ENCODE assay signal across 8 mouse cellular contexts in the genomic region with DNA sequence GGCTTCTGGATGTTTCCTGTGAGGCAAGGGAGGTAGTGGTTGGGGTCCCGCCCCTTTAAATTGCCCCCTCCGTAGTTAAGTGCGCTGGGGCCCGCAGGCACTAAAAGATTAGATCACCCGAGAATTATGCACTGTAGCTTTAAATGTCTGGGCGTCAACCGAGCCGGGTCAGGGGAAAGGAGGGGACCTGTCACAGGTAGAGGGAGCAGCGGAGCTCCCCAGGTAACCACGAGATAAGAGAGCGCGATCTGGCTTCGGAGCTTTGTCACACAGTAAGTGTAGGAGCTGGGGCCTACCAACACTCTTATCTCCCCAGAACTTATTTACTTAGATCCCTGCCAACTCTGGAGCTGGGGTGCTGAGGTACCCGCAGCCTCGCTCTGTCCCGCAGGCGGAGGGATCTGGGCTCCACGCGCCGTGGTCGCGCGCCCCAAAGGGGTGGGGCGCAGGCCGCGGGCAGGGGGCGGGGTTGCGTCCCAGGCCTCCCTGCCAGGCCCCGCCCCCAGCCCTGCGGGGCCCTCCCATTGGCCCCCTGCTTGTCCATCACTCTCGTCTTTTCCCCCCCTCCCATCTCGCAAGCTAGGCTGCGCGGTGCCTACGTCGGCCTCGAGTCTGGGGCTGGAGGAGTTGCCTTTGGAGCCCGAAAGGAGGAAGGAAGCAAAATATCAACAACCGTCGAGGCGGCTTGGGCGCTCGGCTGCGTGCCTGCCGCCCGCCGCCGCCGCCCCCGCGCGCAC. TPM values are rescaled to one million over a fixed set of nuclear protein-coding genes. Genes with fewer than 3 reads are reported as not detected.
DNase-seq lines count a peak whose midpoint lies in the region; ATAC-seq and TF ChIP-seq lines count a peak whose summit lies in the region.

A gene (plus strand): TSS at position 586 of the 737 bp plus-strand sequence.

- TF ChIP-seq CTCF in lung, postnatal 0 days (IDR thresholded peaks at IDR 0.05) = peak; percentile 52

- H3K27ac ChIP-seq in hindbrain, embryonic 10.5 days = peak within 1 kb of the TSS; percentile 93
- peak within 1 kb of the TSS; percentile 99 for H3K27ac ChIP-seq in lung, postnatal 0 days (ENCODE audit: low read length)

- peak; percentile 50 for ATAC-seq in frontal cortex, adult (ENCODE audit: low TSS enrichment)
- peak; percentile 84 for ATAC-seq in lung, postnatal 0 days

- peak within 1 kb of the TSS; percentile 78 for H3K4me2 ChIP-seq in lung, postnatal 0 days (replicated peaks; ENCODE audit: low read depth, low read length)

- no peaks in the 10 kb centered on the region for H3K9me3 ChIP-seq in hindbrain, embryonic 10.5 days
- no peaks in the 10 kb centered on the region for H3K9me3 ChIP-seq in lung, postnatal 0 days (ENCODE audit: low read length)

- no peaks in the 10 kb centered on the region for H3K36me3 ChIP-seq in hindbrain, embryonic 10.5 days
- no peaks in the 10 kb centered on the region for H3K36me3 ChIP-seq in lung, postnatal 0 days (ENCODE audit: insufficient read depth, low read length)

- H3K9ac ChIP-seq in lung, postnatal 0 days (replicated peaks; ENCODE audit: low read depth) = peak within 1 kb of the TSS; percentile 87

- TF ChIP-seq EP300 in lung, postnatal 0 days (IDR thresholded peaks at IDR 0.05) = peak; percentile 78

- peak; percentile 97 for DNase-seq in MN1 (ENCODE audit: low spot score)
- DNase-seq in cerebellum, adult 9-10 months = peak; percentile 97
- peak; percentile 93 for DNase-seq in hindbrain, embryonic 10.5 days (ENCODE audit: low spot score)
- peak; percentile 97 for DNase-seq in layer of hippocampus, adult 9-11 months
- DNase-seq in lung, postnatal 0 days (ENCODE audit: low spot score) = peak; percentile 99
- DNase-seq in ovary, postnatal 14 days (ENCODE audit: low spot score) = peak; percentile 90
- peak; percentile 98 for DNase-seq in thymus, postnatal 14 days

- peaks cover 29% of the 10 kb centered on the region for H3K27me3 ChIP-seq in hindbrain, embryonic 10.5 days (ENCODE audit: insufficient read depth, poor library complexity, severe bottlenecking)
- no peaks in the 10 kb centered on the region for H3K27me3 ChIP-seq in lung, postnatal 0 days (replicated peaks; ENCODE audit: insufficient read depth, low read length)

- WGBS in hindbrain, embryonic 10.5 days = under 1% methylated on average over 52 of the region's 52 CpGs
- under 1% methylated on average over 38 of the region's 52 CpGs for WGBS in lung, postnatal 0 days

- H3K4me1 ChIP-seq in hindbrain, embryonic 10.5 days (replicated peaks) = peaks cover 99% of the 10 kb centered on the region
- H3K4me1 ChIP-seq in lung, postnatal 0 days (ENCODE audit: insufficient read depth, low read depth, low read length) = peaks cover 54% of the 10 kb centered on the region

- peak within 1 kb of the TSS; percentile 70 for H3K4me3 ChIP-seq in hindbrain, embryonic 10.5 days
- peak within 1 kb of the TSS; percentile 80 for H3K4me3 ChIP-seq in lung, postnatal 0 days (ENCODE audit: low read depth, low read length)

RNA-seq across cellular contexts. Expression of the gene that starts here (rescaled TPM):
- 10.2 and 15.1 TPM in 2 replicates for polyA plus RNA-seq in hindbrain, embryonic 10.5 days (2016; fragmentation: Nextera tagmentation; extraction: Ambion mirVana)
- polyA plus RNA-seq in lung, postnatal 0 days (2015; fragmentation: Nextera tagmentation; extraction: Ambion mirVana) = 14.4 and 15.4 TPM in 2 replicates

Comparison
In these comparisons a context has a peak if more than half of its experiments do, and no peak if none do; other contexts are left out.
1. Peak in every context shown above with its lines: DNase-seq, ATAC-seq, H3K4me3 ChIP-seq and H3K27ac ChIP-seq.